Mouse (Mus musculus) embryonic facial prominence, embryonic 12.5 days (tissue): ENCODE results near the gene Tenm2. TPM values are rescaled to one million over a fixed set of nuclear protein-coding genes. Genes with fewer than 3 reads are reported as not detected.

Experiments used
- ATAC-seq: fragments of 200-750 bp; cut with Nextera tagmentation; 2 replicates; pipeline ENCODE4 v1.8.0; 2017; ENCODE audit not compliant: insufficient number of reproducible peaks, insufficient read depth, low FRiP score, low TSS enrichment
- H3K27ac ChIP-seq: fragments of 300-500 bp; sonication (generic); 2 replicates; pipeline ENCODE4 v1.5.1; 2016; ENCODE audit warnings: mild to moderate bottlenecking
- H3K27me3 ChIP-seq: fragments of 300-500 bp; sonication (generic); 2 replicates; pipeline ENCODE4 v1.6.1; 2016; ENCODE audit warnings: mild to moderate bottlenecking, moderate library complexity
- H3K36me3 ChIP-seq: fragments of 300-500 bp; sonication (generic); 2 replicates; pipeline ENCODE4 v1.6.1; 2016; ENCODE audit warnings: mild to moderate bottlenecking
- H3K4me1 ChIP-seq: fragments of 300-500 bp; sonication (generic); 2 replicates; pipeline ENCODE4 v1.6.1; 2016
- H3K4me2 ChIP-seq: fragments of 300-500 bp; sonication (generic); replicated peaks from 2 replicates; pipeline ENCODE4 v1.6.1; 2016; ENCODE audit warnings: mild to moderate bottlenecking, moderate library complexity
- H3K4me3 ChIP-seq: fragments of 300-500 bp; sonication (generic); 2 replicates; pipeline ENCODE4 v1.5.1; 2016; ENCODE audit warnings: mild to moderate bottlenecking
- H3K9ac ChIP-seq: fragments of 300-500 bp; sonication (generic); 2 replicates; pipeline ENCODE4 v1.6.1; 2016; ENCODE audit warnings: mild to moderate bottlenecking, moderate library complexity
- H3K9me3 ChIP-seq: fragments of 300-500 bp; sonication (generic); 2 replicates; pipeline ENCODE4 v1.6.1; 2016; ENCODE audit warnings: mild to moderate bottlenecking, moderate library complexity
- WGBS: fragments of 180-500 bp; shearing (Covaris S2); methylation state at CpG from one replicate; pipeline ENCODE4 v1.1.7; 2016; 5-methylcytosine and 5-hydroxymethylcytosine counted together
- polyA plus RNA-seq: library from polyadenylated mRNA; unstranded; fragments of >200 nt; fragmentation: Nextera tagmentation; extraction: Ambion mirVana; gene quantifications from 2 replicates; pipeline ENCODE4 v1.2.1, GENCODE M21; 2016

Gene Tenm2
- polyA plus RNA-seq, 1 experiment from 2014 or later, result 3.4 TPM

GRCm38 (mm10) chr11:36137276-36137675 lies 1098.5 kb downstream of the Tenm2 start:
- no peaks in the 10 kb centered on the region for H3K4me1 ChIP-seq
- H3K36me3 ChIP-seq, result no peaks in the 10 kb centered on the region
- H3K4me3 ChIP-seq, result no peak overlapping the region
- no peak overlapping the region for H3K9ac ChIP-seq
- H3K4me2 ChIP-seq, result no peak overlapping the region
- no peak for ATAC-seq
- H3K27me3 ChIP-seq, result no peaks in the 10 kb centered on the region
- WGBS, result 83% methylated on average over 6 of the region's 6 CpGs
- no peak overlapping the region for H3K27ac ChIP-seq
- H3K9me3 ChIP-seq, result no peaks in the 10 kb centered on the region

GRCm38 (mm10) chr11:36134645-36135044 lies 1101.1 kb downstream of the Tenm2 start:
- H3K27ac ChIP-seq, result no peak overlapping the region
- H3K4me2 ChIP-seq, result no peak overlapping the region
- no peaks in the 10 kb centered on the region for H3K9me3 ChIP-seq
- H3K4me3 ChIP-seq, result no peak overlapping the region
- H3K36me3 ChIP-seq, result no peaks in the 10 kb centered on the region
- no peak overlapping the region for H3K9ac ChIP-seq
- no peak for ATAC-seq
- 60% methylated on average over 9 of the region's 9 CpGs for WGBS
- no peaks in the 10 kb centered on the region for H3K4me1 ChIP-seq
- H3K27me3 ChIP-seq, result no peaks in the 10 kb centered on the region

- ATAC-seq, result no peak
- no peak overlapping the region for H3K4me3 ChIP-seq
- no peak overlapping the region for H3K4me2 ChIP-seq
- H3K27ac ChIP-seq, result no peak overlapping the region
- no peaks in the 10 kb centered on the region for H3K36me3 ChIP-seq
- H3K9me3 ChIP-seq, result no peaks in the 10 kb centered on the region
- H3K27me3 ChIP-seq, result no peaks in the 10 kb centered on the region
- H3K4me1 ChIP-seq, result peaks cover 3% of the 10 kb centered on the region; the same call in 1 of the 2 replicates
- WGBS, result 50% methylated on average over 2 of the region's 2 CpGs
- H3K9ac ChIP-seq, result no peak overlapping the region
Observed at GRCm38 (mm10) chr11:36123275-36123674, 1112.5 kb downstream of the Tenm2 start.

- WGBS, result 64% methylated on average over 8 of the region's 8 CpGs
- Histone ChIP-seq H3K36me3 (no peaks in the 10 kb centered on the region), H3K27me3 (no peaks in the 10 kb centered on the region), H3K9me3 (no peaks in the 10 kb centered on the region), H3K27ac (no peak overlapping the region), H3K4me3 (no peak overlapping the region), H3K4me1 (peaks cover 3% of the 10 kb centered on the region; the same call in 1 of the 2 replicates), H3K9ac (no peak overlapping the region), H3K4me2 (no peak overlapping the region)
- ATAC-seq, result no peak
Observed at GRCm38 (mm10) chr11:36121410-36121929, 1114.3 kb downstream of the Tenm2 start.

- Histone ChIP-seq H3K27ac (no peak overlapping the region), H3K4me2 (no peak overlapping the region), H3K4me3 (no peak overlapping the region), H3K9ac (no peak overlapping the region), H3K36me3 (no peaks in the 10 kb centered on the region), H3K9me3 (no peaks in the 10 kb centered on the region), H3K27me3 (no peaks in the 10 kb centered on the region), H3K4me1 (peaks cover 3% of the 10 kb centered on the region; the same call in 1 of the 2 replicates)
- no peak for ATAC-seq
- WGBS, result 47% methylated on average over 7 of the region's 7 CpGs
Observed at GRCm38 (mm10) chr11:36120591-36121409, 1115.0 kb downstream of the Tenm2 start.

- H3K4me3 ChIP-seq, result no peak overlapping the region
- H3K4me1 ChIP-seq, result 0 out of 2 replicates have a peak, but pooled peaks cover 3% of the 10 kb centered on the region
- WGBS, result 83% methylated on average over 12 of the region's 12 CpGs
Observed at GRCm38 (mm10) chr11:36113326-36113725, 1122.4 kb downstream of the Tenm2 start.

GRCm38 (mm10) chr11:36108970-36109731 lies 1126.6 kb downstream of the Tenm2 start:
- H3K4me2 ChIP-seq, result no peak overlapping the region
- H3K27ac ChIP-seq, result peak overlapping the region; percentile 2; the same call in 1 of the 2 replicates
- H3K4me1 ChIP-seq, result 0 out of 2 replicates have a peak, but pooled peaks cover 6% of the 10 kb centered on the region
- H3K9ac ChIP-seq, result no peak overlapping the region
- 26% methylated on average over 12 of the region's 12 CpGs for WGBS
- H3K36me3 ChIP-seq, result no peaks in the 10 kb centered on the region
- ATAC-seq, result no peak
- no peaks in the 10 kb centered on the region for H3K9me3 ChIP-seq
- no peaks in the 10 kb centered on the region for H3K27me3 ChIP-seq
- no peak overlapping the region for H3K4me3 ChIP-seq

More at GRCm38 (mm10) chr11:36113326-36113725, 1122.4 kb downstream of the Tenm2 start:
- no peaks in the 10 kb centered on the region for H3K27me3 ChIP-seq
- ATAC-seq, result no peak
- no peak overlapping the region for H3K27ac ChIP-seq
- H3K4me2 ChIP-seq, result no peak overlapping the region
- H3K9me3 ChIP-seq, result no peaks in the 10 kb centered on the region
- H3K9ac ChIP-seq, result no peak overlapping the region
- H3K36me3 ChIP-seq, result no peaks in the 10 kb centered on the region

GRCm38 (mm10) chr11:36107840-36108239 lies 1127.9 kb downstream of the Tenm2 start:
- Histone ChIP-seq H3K4me2 (no peak overlapping the region), H3K4me3 (no peak overlapping the region), H3K9ac (no peak overlapping the region), H3K27ac (no peak overlapping the region), H3K9me3 (no peaks in the 10 kb centered on the region), H3K36me3 (no peaks in the 10 kb centered on the region), H3K4me1 (0 out of 2 replicates have a peak, but pooled peaks cover 6% of the 10 kb centered on the region), H3K27me3 (no peaks in the 10 kb centered on the region)
- 85% methylated on average over 6 of the region's 6 CpGs for WGBS
- ATAC-seq, result no peak

GRCm38 (mm10) chr11:36106639-36107038 lies 1129.1 kb downstream of the Tenm2 start:
- 34% methylated on average over 10 of the region's 10 CpGs for WGBS
- ATAC-seq, result peak; percentile 52; the same call in 1 of the 2 replicates
- Histone ChIP-seq H3K9ac (no peak overlapping the region), H3K9me3 (no peaks in the 10 kb centered on the region), H3K27me3 (no peaks in the 10 kb centered on the region), H3K27ac (no peak overlapping the region), H3K4me1 (0 out of 2 replicates have a peak, but pooled peaks cover 6% of the 10 kb centered on the region), H3K4me2 (no peak overlapping the region), H3K36me3 (no peaks in the 10 kb centered on the region), H3K4me3 (no peak overlapping the region)

- Histone ChIP-seq H3K27ac (no peak overlapping the region), H3K4me1 (0 out of 2 replicates have a peak, but pooled peaks cover 3% of the 10 kb centered on the region), H3K9me3 (no peaks in the 10 kb centered on the region), H3K4me2 (no peak overlapping the region), H3K36me3 (no peaks in the 10 kb centered on the region), H3K27me3 (no peaks in the 10 kb centered on the region), H3K4me3 (no peak overlapping the region), H3K9ac (no peak overlapping the region)
- WGBS, result 61% methylated on average over 6 of the region's 6 CpGs
- no peak for ATAC-seq
Observed at GRCm38 (mm10) chr11:36103556-36103955, 1132.2 kb downstream of the Tenm2 start.

GRCm38 (mm10) chr11:36096219-36096618 lies 1139.5 kb downstream of the Tenm2 start:
- H3K36me3 ChIP-seq, result no peaks in the 10 kb centered on the region
- ATAC-seq, result no peak
- 89% methylated on average over 14 of the region's 14 CpGs for WGBS
- H3K4me3 ChIP-seq, result no peak overlapping the region
- no peak overlapping the region for H3K27ac ChIP-seq
- H3K27me3 ChIP-seq, result no peaks in the 10 kb centered on the region
- no peaks in the 10 kb centered on the region for H3K4me1 ChIP-seq
- no peak overlapping the region for H3K4me2 ChIP-seq
- H3K9me3 ChIP-seq, result no peaks in the 10 kb centered on the region
- H3K9ac ChIP-seq, result no peak overlapping the region
